Mouse (Mus musculus) cerebellum, adult 2 months (tissue): ENCODE measurements around the gene Ttll1.

Experiments
- CTCF ChIP-seq: fragments of 200-500 bp; IDR thresholded peaks from 2 replicates; pipeline ENCODE4 v1.5.1; 2011; ENCODE audit warnings: low read depth, mild to moderate bottlenecking, control low read depth, low read length, moderate library complexity, borderline replicate concordance; ENCODE audit not compliant: insufficient read depth
- POLR2A ChIP-seq: fragments of 200-500 bp; IDR thresholded peaks from 2 replicates; pipeline ENCODE4 v1.6.1; 2011; ENCODE audit warnings: low read length, control low read depth, borderline replicate concordance; ENCODE audit not compliant: insufficient read depth

DNA sequence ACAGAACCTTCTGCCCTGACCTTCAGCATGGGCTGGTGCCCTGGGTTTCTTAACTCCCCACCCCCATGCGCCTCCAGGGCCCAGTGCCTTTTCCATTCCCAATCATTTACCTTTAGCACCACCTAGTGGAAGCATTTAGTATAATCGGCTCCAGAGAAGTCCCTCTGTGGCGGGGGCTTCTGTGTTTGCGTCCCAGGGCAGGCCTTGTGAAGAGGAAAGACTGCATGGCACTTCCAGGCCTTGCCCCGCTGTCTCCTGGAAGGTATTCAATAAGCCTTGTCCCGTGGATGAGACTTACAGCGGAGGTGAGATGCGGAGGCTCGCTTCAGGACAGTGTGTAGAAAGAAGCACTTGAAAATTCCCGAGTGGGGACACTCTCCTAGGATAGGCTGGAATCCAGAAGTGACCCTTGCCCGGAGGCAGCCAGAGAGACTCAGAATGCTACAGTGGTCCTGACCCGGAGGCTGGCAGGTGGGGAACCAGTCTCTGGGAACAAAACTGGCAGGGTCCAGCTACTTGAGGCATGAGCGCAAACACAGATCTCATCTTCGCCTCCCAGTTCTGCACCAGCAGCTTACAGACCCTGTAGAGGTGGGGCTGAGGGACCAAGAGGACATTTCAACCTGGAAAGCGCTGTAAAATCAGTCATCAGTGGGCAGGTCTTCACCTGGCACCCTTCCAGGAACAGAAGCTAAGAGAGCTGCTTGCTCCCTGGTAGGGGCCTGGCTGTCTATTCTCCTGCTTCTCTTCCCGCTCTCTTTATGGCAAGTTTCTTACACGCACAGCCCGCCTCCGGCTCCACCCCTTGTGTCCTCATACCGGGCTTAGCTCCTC lies 7.7 kb upstream of the Ttll1 start:
- peak; percentile 79; the same call in 1 of the 2 replicates for TF ChIP-seq CTCF
- no peak for TF ChIP-seq POLR2A
